Mouse (Mus musculus): ENCODE results near the gene Polr3e. TPM values are rescaled to one million over a fixed set of nuclear protein-coding genes. Genes with fewer than 3 reads are reported as not detected.

The Polr3e gene
- polyA plus RNA-seq, 1 experiment from 2014 or later: 28.3 TPM

- no peaks in the 10 kb centered on the region for H3K4me1 ChIP-seq (replicated peaks; ENCODE audit: control insufficient read depth, insufficient read depth, low read length)
- WGBS: 89% methylated on average over 7 of the region's 7 CpGs
- no peak for ATAC-seq (ENCODE audit: low read depth)
- no peak overlapping the region for H3K9ac ChIP-seq (ENCODE audit: low read length)
- no peaks in the 10 kb centered on the region for H3K9me3 ChIP-seq (ENCODE audit: control insufficient read depth, low read length)
- H3K27ac ChIP-seq (ENCODE audit: low read length): no peak overlapping the region
- H3K36me3 ChIP-seq (ENCODE audit: control insufficient read depth, insufficient read depth, low read length): peaks cover 44% of the 10 kb centered on the region
- H3K27me3 ChIP-seq (ENCODE audit: control insufficient read depth, insufficient read depth, low read depth, low read length): no peaks in the 10 kb centered on the region
- no peak overlapping the region for H3K4me3 ChIP-seq (ENCODE audit: low read length)
- no peak overlapping the region for H3K4me2 ChIP-seq (ENCODE audit: low read depth, low read length)
Observed at GRCm38 (mm10) chr7:120933110-120933509, 15.6 kb downstream of the Polr3e start.

GRCm38 (mm10) chr7:120933680-120934195 lies 16.2 kb downstream of the Polr3e start:
- no peaks in the 10 kb centered on the region for H3K9me3 ChIP-seq (ENCODE audit: control insufficient read depth, low read length)
- H3K4me2 ChIP-seq (ENCODE audit: low read depth, low read length): no peak overlapping the region
- no peak overlapping the region for H3K4me3 ChIP-seq (ENCODE audit: low read length)
- H3K27me3 ChIP-seq (ENCODE audit: control insufficient read depth, insufficient read depth, low read depth, low read length): no peaks in the 10 kb centered on the region
- peaks cover 39% of the 10 kb centered on the region for H3K36me3 ChIP-seq (ENCODE audit: control insufficient read depth, insufficient read depth, low read length)
- WGBS: 90% methylated on average over 5 of the region's 5 CpGs
- H3K27ac ChIP-seq (ENCODE audit: low read length): no peak overlapping the region
- no peak overlapping the region for H3K9ac ChIP-seq (ENCODE audit: low read length)
- H3K4me1 ChIP-seq (replicated peaks; ENCODE audit: control insufficient read depth, insufficient read depth, low read length): no peaks in the 10 kb centered on the region
- no peak for ATAC-seq (ENCODE audit: low read depth)

GRCm38 (mm10) chr7:120934716-120935115 lies 17.2 kb downstream of the Polr3e start:
- peak; percentile 81 for ATAC-seq (ENCODE audit: low read depth)
- 25% methylated on average over 5 of the region's 5 CpGs for WGBS
- Histone ChIP-seq H3K36me3 (ENCODE audit: control insufficient read depth, insufficient read depth, low read length) (peaks cover 35% of the 10 kb centered on the region), H3K27me3 (ENCODE audit: control insufficient read depth, insufficient read depth, low read depth, low read length) (no peaks in the 10 kb centered on the region), H3K9ac (ENCODE audit: low read length) (no peak overlapping the region), H3K27ac (ENCODE audit: low read length) (no peak overlapping the region), H3K9me3 (ENCODE audit: control insufficient read depth, low read length) (no peaks in the 10 kb centered on the region), H3K4me3 (ENCODE audit: low read length) (no peak overlapping the region), H3K4me2 (ENCODE audit: low read depth, low read length) (no peak overlapping the region), H3K4me1 (replicated peaks; ENCODE audit: control insufficient read depth, insufficient read depth, low read length) (no peaks in the 10 kb centered on the region)

GRCm38 (mm10) chr7:120936522-120936921 lies 19.0 kb downstream of the Polr3e start:
- Histone ChIP-seq H3K4me3 (ENCODE audit: low read length) (no peak overlapping the region), H3K4me2 (ENCODE audit: low read depth, low read length) (no peak overlapping the region), H3K4me1 (replicated peaks; ENCODE audit: control insufficient read depth, insufficient read depth, low read length) (no peaks in the 10 kb centered on the region), H3K36me3 (ENCODE audit: control insufficient read depth, insufficient read depth, low read length) (peaks cover 35% of the 10 kb centered on the region), H3K9ac (ENCODE audit: low read length) (no peak overlapping the region), H3K27ac (ENCODE audit: low read length) (no peak overlapping the region), H3K9me3 (ENCODE audit: control insufficient read depth, low read length) (no peaks in the 10 kb centered on the region), H3K27me3 (ENCODE audit: control insufficient read depth, insufficient read depth, low read depth, low read length) (no peaks in the 10 kb centered on the region)
- ATAC-seq (ENCODE audit: low read depth): no peak
- WGBS: 86% methylated on average over 4 of the region's 4 CpGs

- Histone ChIP-seq H3K27ac (ENCODE audit: low read length) (no peak overlapping the region), H3K27me3 (ENCODE audit: control insufficient read depth, insufficient read depth, low read depth, low read length) (no peaks in the 10 kb centered on the region), H3K36me3 (ENCODE audit: control insufficient read depth, insufficient read depth, low read length) (peaks cover 28% of the 10 kb centered on the region), H3K4me1 (replicated peaks; ENCODE audit: control insufficient read depth, insufficient read depth, low read length) (no peaks in the 10 kb centered on the region), H3K9me3 (ENCODE audit: control insufficient read depth, low read length) (no peaks in the 10 kb centered on the region), H3K4me3 (ENCODE audit: low read length) (no peak overlapping the region), H3K9ac (ENCODE audit: low read length) (no peak overlapping the region), H3K4me2 (ENCODE audit: low read depth, low read length) (no peak overlapping the region)
- no peak for ATAC-seq (ENCODE audit: low read depth)
- 60% methylated on average over 9 of the region's 9 CpGs for WGBS
Observed at GRCm38 (mm10) chr7:120938206-120938605, 20.7 kb downstream of the Polr3e start.

GRCm38 (mm10) chr7:120940343-120940742 lies 22.8 kb downstream of the Polr3e start:
- Histone ChIP-seq H3K36me3 (ENCODE audit: control insufficient read depth, insufficient read depth, low read length) (peaks cover 26% of the 10 kb centered on the region), H3K4me3 (ENCODE audit: low read length) (no peak overlapping the region), H3K4me1 (replicated peaks; ENCODE audit: control insufficient read depth, insufficient read depth, low read length) (no peaks in the 10 kb centered on the region), H3K9me3 (ENCODE audit: control insufficient read depth, low read length) (no peaks in the 10 kb centered on the region), H3K27ac (ENCODE audit: low read length) (no peak overlapping the region), H3K27me3 (ENCODE audit: control insufficient read depth, insufficient read depth, low read depth, low read length) (no peaks in the 10 kb centered on the region), H3K4me2 (ENCODE audit: low read depth, low read length) (no peak overlapping the region), H3K9ac (ENCODE audit: low read length) (no peak overlapping the region)
- ATAC-seq (ENCODE audit: low read depth): 0 out of 2 replicates have a peak, but pooled peaks have one; percentile 47
- WGBS: 94% methylated on average over 12 of the region's 12 CpGs

GRCm38 (mm10) chr7:120941214-120941613 lies 23.7 kb downstream of the Polr3e start:
- H3K9me3 ChIP-seq (ENCODE audit: control insufficient read depth, low read length): no peaks in the 10 kb centered on the region
- WGBS: 90% methylated on average over 6 of the region's 6 CpGs
- no peaks in the 10 kb centered on the region for H3K4me1 ChIP-seq (replicated peaks; ENCODE audit: control insufficient read depth, insufficient read depth, low read length)
- H3K9ac ChIP-seq (ENCODE audit: low read length): no peak overlapping the region
- no peak overlapping the region for H3K27ac ChIP-seq (ENCODE audit: low read length)
- ATAC-seq (ENCODE audit: low read depth): no peak
- H3K27me3 ChIP-seq (ENCODE audit: control insufficient read depth, insufficient read depth, low read depth, low read length): no peaks in the 10 kb centered on the region
- peaks cover 29% of the 10 kb centered on the region for H3K36me3 ChIP-seq (ENCODE audit: control insufficient read depth, insufficient read depth, low read length)
- H3K4me2 ChIP-seq (ENCODE audit: low read depth, low read length): no peak overlapping the region
- H3K4me3 ChIP-seq (ENCODE audit: low read length): no peak overlapping the region

GRCm38 (mm10) chr7:120942506-120942905 lies 25.0 kb downstream of the Polr3e start:
- WGBS: 74% methylated on average over 1 of the region's 1 CpGs
- no peaks in the 10 kb centered on the region for H3K4me1 ChIP-seq (replicated peaks; ENCODE audit: control insufficient read depth, insufficient read depth, low read length)
- no peaks in the 10 kb centered on the region for H3K9me3 ChIP-seq (ENCODE audit: control insufficient read depth, low read length)
- no peak overlapping the region for H3K27ac ChIP-seq (ENCODE audit: low read length)
- no peaks in the 10 kb centered on the region for H3K27me3 ChIP-seq (ENCODE audit: control insufficient read depth, insufficient read depth, low read depth, low read length)
- H3K4me3 ChIP-seq (ENCODE audit: low read length): no peak overlapping the region
- ATAC-seq (ENCODE audit: low read depth): no peak
- H3K4me2 ChIP-seq (ENCODE audit: low read depth, low read length): no peak overlapping the region
- H3K9ac ChIP-seq (ENCODE audit: low read length): no peak overlapping the region
- peaks cover 27% of the 10 kb centered on the region for H3K36me3 ChIP-seq (ENCODE audit: control insufficient read depth, insufficient read depth, low read length)

- Histone ChIP-seq H3K4me3 (ENCODE audit: low read length) (no peak overlapping the region), H3K4me2 (ENCODE audit: low read depth, low read length) (no peak overlapping the region), H3K36me3 (ENCODE audit: control insufficient read depth, insufficient read depth, low read length) (peaks cover 25% of the 10 kb centered on the region), H3K27ac (ENCODE audit: low read length) (no peak overlapping the region), H3K27me3 (ENCODE audit: control insufficient read depth, insufficient read depth, low read depth, low read length) (no peaks in the 10 kb centered on the region), H3K9ac (ENCODE audit: low read length) (no peak overlapping the region), H3K4me1 (replicated peaks; ENCODE audit: control insufficient read depth, insufficient read depth, low read length) (no peaks in the 10 kb centered on the region), H3K9me3 (ENCODE audit: control insufficient read depth, low read length) (no peaks in the 10 kb centered on the region)
- WGBS: 70% methylated on average over 7 of the region's 8 CpGs
- ATAC-seq (ENCODE audit: low read depth): no peak
Observed at GRCm38 (mm10) chr7:120943936-120944509, 26.5 kb downstream of the Polr3e start.

Measured in lung, embryonic 16.5 days (tissue).